Mouse (Mus musculus) lung, postnatal 10 days (tissue): ENCODE results near the gene Abtb2.
A peak's percentile ranks its signal among the peaks of the same experiment; 100 is the strongest.
"Not testable (repeated sequence)": the region's sequence is repeated elsewhere in the genome, so short reads cannot be mapped to it uniquely, and the experiment has no call there.

Experiments used
- DNase-seq: peaks from one replicate; pipeline ENCODE4 v3.0.0; 2021

Abtb2 gene

DNA sequence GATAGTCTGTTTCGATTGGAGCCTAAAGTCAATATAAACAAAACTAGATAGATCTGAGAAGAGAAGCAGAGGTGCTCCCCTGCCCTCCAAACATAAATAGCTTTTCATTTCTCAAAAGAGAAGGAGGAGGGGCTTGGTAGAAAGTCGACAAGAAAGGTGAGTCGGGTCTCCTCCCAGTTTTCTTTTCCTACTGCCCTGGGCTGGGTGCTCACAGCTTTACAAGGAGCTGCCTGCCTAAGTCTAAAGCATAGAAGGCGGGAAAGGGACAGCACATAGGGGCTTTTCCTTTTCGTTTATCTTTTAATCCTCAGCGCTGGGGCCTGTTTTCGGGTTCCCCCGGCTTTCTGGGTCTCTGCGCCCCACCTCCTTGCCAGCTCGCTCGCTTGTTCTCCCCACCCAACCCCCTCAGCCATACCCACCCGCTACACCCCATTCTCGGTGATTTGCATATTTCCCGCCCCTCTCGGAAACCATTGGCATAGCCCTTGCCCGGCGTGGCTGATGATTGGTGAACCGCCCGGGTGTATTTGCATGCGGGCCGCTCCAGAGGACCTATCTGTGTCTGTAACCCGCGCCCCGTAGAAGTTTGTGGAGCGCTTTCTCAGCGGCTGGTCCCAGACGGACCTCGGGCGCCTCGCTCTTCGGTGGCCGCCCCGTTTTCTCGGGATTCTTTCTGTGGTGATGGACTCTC lies at the start of gene Abtb2:
TSS of gene Abtb2 (plus strand) at position 579 of the 691 bp plus-strand sequence.
- DNase-seq = peak; percentile 95

DNA sequence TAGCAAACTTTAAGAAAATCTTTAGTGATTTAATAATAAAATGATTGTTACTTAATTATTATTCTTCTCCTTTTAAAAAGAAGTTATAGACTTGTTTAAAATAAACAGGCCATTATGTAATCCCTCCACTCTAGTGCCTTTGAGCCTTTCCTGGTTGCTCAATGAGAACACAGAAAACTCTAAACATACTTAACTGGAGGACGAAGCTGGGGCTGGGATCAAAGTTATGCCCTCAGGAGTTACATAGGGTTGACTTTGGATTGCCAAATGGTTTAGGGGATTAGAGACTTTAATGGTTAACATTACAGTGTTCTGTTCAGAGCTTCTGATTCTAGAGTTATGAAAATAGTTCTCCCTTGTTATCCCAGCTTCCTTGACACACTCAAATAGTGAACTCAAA lies 49.6 kb upstream of the Abtb2 start:
- no peak for DNase-seq

DNA sequence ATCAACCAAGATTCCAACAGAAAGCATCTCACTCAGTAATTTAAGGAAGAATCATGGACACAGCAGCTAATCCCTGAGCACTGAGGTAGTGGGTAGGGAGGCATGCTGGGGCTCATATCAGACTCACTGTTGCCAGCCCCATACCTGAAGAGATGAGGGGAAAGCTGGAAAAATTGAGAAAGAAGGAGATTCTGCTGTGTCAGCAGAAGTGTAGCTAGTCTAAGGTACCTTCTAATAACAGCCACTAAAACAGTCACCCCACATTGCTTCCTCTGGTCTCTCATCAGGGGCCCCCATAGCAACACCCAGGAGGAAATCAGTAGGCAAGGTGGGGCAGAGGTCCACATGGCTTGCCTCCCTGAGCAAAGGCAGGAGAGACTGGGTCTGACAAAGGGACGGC lies 40.5 kb upstream of the Abtb2 start:
- DNase-seq = no peak

DNA sequence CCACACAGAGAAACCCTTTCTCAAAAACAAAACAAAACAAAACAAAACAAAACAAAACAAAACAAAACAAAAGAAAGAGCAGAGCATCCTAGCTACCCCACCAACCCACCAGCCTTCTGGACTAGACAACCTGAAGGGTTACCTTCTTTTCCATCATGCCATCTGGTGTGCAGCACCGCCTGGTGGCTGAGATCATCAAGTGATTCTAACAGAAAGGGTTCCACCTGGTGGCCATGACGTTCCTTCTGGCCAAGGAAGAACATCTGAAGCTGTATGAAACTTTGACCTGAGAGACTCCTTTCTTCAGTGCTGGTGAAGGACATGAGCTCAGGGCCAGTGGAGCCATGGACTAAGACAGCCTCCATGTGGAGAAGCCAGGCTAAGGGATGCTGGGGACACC lies 19.0 kb upstream of the Abtb2 start:
- DNase-seq = peak; percentile 81

DNA sequence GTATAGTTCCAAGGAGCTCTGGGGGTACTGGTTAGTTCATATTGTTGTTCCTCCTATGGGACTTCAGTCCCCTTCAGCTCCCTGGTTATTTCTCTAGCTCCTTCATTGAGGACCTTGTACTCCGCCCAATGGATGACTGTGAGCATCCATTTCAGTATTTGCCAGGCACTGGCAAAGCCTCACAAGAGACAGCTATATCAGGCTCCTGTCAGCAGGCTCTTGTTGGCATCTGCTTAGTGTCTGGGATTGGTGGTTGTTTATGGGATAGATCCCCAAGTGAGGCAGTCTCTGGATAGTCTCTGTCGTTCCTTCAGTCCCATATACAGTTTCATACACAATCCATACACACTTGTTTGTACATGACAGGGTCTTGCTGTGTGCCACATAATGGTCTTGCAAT lies 15.8 kb upstream of the Abtb2 start:
- not testable (repeated sequence) for DNase-seq

DNA sequence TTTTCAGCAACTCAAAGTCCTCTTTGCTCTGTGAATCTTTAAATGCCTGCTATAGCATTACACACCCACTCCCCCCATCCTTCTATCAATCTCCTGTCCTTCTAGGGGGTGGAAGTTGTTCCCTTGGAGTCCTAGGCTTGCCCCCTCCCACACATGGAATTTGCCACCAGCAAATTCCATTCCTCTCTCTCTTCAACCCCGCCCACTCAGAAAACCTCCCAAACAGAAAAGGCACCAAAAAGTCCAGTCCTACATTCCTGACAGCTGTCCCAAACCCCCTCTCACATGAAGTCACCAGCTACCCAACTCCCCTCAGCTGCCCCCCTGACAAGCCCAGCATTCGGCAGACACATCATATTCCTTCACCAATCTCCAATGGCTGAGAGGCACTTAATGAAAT lies 12.1 kb upstream of the Abtb2 start:
- no peak for DNase-seq

DNA sequence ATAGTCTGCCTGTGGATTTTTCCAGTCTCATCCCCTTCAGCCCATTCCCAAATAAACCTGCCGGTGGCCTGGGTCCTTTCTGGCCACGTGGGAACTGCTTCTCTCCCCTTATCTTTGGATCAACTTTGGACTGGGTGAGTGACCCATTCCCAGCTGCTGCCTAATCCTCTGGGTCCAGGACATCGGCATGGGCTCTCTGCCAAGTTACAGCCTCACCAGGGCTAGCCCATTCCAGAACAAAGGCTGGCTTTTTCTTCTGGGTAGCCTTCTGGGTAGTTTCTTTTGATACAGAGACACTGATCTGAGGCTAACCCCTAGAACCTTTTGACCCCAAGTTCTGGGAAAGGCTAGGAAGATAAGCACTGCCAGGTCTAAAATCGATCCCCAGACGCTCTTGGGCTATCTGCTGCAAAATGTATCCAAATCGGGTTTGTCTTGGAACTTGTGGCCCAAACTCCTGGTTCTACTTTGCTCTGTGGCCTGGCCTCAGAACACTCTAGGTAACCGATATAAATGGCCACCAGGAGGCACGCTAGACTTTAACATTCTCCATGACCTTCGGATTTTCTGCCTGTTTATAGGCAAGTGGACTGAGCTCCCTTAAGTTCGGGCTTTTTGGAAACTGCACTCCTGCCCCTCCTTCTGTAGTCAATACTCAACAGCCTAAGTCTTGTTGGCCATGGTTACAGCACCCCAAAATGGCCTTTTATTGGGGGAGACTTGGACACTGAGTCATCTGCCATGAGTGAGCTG lies 9.8 kb upstream of the Abtb2 start:
- no peak for DNase-seq

DNA sequence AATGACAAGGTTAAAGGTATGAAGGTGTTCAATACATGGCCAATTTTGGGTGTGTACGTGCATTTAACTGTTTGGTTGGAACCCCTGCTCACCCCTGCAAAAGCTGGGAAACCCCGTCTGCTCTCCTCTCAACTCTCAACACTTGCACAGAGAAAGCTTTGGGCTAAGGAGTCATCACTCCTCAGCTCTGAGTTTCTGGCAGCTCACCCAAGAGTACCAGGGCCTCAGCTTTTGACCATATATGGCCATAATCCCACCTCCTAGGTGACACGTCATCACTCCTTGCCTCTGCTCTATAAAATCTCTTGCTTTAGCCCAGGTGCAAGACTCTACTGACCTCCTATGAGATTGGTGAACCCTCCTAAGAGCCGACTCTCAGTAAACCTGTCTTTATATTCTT lies 5.2 kb upstream of the Abtb2 start:
- no peak for DNase-seq

DNA sequence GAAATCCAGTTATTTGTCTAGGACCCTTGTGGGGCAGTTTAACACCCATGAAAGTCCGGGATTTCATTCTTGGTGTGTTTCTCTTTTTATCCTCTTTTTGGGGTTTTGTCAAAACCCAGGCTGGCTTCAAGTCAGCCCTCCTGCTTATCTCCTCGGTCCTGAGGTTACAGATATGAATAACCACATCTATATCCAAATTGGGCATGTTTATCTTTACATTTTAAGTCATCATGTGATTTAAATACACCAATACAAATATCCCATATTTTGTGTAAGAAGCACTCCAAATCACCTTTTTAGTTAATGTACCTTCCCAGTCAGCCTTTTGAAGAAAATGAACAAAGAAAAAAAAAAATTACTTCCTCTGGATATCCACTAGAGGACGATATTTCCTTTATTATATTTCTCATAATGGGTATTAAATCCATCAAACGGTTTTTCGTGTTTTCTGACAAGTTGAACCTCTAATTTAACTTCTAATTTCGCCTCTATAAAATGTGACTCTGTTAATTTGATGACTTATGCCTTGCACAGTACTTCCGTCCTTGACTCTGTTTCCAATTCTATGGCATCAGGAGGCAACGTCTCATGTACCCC lies 1.6 kb upstream of the Abtb2 start:
- DNase-seq = no peak

DNA sequence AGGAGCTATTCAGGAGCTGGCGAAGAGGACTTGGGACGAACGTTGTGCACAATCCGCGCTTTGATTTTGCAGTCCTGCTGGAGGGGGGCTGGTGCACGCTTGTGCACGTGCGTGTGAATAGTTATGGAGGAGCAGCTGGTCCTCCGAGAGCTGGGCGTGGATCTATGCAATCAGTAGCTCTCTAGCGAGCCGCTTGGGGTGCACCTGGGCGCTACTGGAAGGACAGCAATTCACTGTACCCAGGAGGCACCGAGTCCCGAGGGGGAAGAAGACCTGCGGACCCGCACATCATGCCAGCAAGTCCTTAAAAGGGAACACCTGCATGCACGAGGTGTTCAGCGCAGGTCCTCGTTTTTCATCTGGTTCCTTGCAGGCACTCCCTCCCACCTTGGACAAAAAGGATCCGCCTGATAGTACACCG lies 929 bp upstream of the Abtb2 start:
- peak; percentile 33 for DNase-seq

DNA sequence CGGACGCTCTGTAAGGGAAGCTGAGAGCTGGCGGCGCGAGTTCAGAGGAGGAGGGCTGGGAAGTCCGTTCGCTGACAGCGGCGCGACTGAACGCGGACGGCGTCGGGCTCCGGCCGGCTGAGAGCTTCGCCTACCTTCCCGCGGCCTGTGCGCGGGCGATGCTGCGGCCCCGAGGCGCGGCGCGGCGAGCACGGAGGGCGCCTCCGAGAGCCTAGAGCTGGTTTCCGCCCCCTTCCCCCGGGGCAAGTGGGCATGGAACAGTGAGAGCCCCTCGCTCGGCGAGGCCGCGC lies 258 bp downstream of the Abtb2 start:
- no peak for DNase-seq

DNA sequence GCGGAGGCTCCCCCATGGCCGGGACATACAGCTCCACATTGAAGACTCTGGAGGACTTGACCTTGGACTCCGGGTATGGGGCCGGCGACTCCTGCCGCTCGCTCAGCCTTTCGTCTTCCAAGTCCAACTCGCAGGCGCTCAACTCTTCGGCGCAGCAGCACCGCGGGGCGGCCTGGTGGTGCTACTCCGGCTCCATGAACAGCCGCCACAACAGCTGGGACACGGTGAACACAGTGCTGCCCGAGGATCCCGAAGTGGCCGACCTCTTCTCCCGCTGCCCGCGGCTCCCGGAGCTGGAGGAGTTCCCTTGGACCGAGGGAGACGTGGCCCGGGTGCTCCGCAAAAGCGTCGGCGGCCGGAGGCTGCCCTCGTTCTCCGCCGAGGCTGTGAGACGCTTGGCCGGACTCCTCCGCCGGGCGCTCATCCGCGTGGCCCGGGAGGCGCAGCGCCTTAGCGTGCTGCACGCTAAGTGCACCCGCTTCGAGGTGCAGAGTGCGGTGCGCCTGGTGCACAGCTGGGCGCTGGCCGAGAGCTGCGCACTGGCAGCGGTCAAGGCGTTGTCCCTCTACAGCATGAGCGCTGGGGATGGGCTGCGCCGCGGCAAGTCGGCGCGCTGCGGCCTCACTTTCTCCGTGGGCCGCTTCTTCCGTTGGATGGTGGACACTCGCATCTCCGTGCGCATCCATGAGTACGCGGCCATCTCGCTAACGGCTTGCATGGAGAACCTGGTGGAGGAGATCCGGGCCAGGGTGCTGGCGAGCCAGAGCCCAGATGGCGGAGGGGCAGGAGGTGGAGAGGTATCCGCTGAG lies 807 bp downstream of the Abtb2 start:
- DNase-seq = peak; percentile 74

DNA sequence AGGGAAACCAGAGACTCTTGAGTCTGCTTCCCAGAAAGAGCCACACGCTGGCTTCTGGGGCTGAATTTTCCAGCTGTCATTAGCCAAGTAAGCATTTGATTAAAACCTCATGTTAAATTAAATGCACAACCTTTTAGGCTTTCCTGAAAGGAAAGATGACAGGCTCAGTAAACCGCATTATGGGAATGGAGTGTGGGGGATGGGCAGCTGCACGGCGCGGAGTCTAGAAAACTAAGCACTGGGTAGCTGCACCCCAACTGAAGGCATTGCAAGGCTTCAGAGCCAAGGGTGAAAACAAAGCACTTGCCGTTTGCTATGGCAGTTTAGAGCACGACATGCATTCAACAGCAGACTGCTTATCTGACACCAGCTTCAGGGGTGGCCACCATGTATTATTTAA lies 2.1 kb downstream of the Abtb2 start:
- DNase-seq = no peak

DNA sequence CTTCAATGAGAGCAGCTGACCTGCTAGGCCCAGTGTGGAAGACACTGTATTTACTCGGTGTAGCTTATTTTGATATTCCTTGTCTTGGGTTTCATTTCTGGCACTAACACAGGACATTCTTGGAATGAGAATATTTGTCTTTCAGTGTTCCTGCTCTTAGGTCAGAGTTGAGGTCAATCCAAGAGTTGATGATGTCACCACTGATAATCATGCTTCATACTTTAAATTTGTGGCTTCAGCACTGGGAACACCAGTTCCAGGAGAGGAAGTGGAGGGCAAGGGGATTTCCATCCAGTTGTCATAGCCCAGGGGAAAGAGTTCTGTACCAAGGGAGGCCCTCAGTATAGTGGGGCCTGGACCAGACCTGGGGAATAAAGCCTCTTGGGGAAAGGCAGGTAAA lies 3.6 kb downstream of the Abtb2 start:
- no peak for DNase-seq

DNA sequence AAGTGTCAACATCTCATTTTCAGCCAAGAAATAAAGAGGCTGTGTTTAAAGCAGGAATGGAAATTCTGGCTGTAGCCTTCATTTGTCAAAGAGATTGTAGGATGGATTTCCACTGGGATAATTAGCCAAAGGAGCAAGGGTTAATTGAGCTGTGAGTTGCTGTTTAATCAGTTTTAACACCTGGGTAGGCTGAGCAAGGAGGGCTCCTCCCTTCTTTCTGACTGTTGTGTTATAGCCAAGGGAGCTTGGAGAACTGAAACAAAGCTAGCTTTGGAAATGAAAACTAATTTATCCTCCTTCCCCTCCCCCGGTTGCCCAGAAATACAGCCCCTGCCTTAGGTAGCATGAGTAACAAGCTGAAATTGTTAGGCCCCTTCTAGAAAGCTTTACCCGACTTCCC lies 6.2 kb downstream of the Abtb2 start:
- DNase-seq = no peak

DNA sequence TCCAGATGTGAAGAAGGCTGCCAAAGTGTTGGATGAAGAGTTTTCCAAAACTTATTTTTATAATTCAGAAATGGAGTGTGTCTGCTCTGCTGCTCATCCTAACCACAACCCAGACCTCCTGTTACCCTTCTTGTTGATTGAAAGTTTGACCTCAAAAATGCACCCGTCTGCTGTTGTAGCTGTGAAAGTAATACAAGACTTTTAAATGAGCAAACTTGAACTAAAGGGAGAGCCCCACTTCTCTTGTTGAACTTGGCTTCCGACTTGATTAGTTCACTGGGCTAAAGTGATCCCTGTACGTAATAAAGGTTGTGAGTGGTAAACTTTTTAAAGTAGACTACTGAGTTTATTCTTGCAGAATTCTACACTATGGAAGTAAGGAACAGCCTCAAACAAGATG lies 10.3 kb downstream of the Abtb2 start:
- DNase-seq = no peak

DNA sequence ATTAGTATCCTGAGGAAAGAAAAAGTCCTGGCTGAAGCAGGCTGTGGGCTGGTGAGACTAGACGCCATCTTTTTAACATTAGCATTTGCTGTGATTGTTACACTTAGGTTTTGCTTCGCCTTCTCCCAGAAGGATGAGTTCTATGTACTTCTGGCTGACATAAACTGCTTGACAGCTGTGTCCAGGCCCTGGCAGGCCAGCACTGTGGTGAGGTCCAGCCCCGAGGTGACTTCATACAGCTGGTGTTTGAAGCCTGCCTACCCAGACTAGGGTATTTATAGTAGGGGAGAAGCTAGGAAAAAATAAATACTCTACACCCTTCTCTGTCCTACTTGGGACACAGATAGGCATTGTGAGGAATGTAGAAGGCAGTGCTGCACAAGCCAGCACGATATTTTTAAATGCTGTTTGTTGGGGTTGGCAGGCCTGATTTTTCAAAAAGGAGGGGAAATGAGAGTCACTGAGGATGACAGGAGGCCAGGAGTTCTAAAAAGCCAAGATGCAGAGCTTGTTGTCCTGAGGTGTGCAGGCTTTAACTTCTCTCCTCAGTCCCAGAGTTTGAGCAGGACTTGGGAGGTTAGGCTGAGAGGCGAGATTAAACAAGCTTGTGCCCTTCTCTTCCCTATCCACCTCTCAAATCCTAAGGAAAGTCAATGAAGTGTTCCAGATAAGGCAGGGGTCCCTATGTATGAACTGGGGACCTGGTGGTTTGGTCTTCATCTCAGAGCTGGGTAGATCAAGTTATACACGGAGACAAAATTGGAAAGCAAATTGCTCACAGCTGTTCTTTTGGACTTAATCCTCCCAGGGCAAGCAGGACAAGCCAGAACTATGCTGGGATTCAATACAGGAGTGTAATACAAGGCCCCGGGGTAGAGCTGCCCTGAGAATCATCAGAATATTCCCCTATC lies 11.9 kb downstream of the Abtb2 start:
- DNase-seq = peak; percentile 82

DNA sequence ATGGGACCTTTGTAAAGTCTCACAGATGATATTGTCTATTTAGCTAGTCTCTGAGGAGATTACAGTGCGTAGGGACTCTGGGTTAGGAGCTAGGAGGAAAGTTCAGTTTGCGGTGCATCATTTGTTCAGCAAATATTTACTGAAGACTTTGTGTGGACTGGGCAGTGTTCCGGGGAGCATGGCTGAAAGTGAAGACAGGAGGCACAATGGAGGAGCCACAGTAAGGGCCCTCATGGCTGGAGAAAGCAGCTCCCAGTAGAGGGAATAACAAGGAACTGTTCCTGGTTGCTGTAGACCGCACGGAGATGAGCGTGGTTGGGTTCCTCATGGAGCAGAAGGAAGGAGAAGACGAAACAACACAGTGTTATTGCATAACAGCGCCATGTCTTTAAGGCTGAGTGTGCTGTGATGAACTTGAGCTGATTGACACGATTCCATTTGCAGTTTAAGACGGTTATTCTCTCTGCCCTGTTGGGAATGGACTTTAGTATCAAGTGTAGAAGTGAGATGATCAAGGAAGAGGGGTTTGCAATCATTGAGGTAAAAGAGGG lies 12.6 kb downstream of the Abtb2 start:
- no peak for DNase-seq

DNA sequence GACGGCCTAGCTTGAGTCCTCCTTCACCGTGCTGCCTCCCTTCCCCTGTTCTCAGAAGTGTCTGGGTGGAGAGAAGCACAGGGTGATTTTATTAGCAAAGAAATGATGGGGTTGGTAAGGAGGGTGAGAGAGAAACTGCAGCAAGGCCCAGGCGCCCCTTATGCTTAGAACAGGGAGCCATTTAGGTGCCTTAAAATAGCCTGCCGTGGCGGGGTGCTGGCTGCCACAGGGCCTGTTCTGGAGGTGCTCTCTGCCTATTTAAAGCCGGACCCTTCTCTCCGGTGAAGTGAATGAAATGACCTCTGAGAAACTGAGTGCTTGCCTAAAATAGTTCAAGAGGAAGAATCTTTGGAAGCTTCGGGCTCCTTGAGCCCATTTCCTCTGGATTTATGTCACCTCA lies 14.6 kb downstream of the Abtb2 start:
- no peak for DNase-seq

DNA sequence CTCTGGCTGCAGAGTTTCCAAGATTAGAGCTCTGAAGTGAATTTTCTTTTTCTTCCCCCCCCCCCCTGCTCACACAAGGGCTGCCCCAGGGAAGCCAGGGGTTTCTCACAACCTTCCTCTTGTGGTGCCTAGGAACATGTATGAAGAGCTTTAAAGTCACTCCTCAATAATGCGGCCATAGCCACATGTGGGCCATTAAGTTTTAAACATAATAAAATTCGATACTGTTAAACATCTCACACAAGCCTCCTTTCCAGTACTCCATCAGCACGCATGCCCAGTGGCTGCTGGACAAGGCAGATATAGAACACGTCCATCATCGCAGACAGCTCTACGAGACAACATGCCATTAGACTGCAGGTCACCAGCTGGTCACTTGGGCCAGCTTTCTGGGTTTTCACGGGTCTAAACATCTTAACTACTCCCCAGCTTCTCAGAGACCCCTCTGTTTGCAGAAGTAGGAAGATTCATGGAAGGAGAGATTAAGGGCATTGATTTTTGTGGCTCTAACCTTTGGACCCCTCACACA lies 15.3 kb downstream of the Abtb2 start:
- DNase-seq = no peak

DNA sequence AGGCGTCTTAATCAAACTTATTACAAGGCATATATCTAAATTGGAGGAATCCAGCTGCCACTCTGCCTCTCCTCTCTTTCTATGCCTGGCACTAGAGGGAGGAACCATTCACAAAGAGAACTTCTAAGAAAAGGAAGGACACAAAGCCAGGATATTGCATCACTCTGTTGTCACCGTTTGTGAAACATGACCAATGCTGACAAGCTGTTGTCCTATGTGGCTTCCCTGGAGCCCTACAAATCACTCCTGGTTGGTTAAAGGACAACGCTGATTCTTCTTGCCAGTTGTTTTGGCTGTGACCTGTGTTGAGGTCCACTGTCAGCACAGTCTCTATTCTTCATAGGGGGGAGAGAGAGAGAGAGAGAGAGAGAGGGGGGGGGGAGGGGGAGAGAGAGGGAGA lies 17.2 kb downstream of the Abtb2 start:
- DNase-seq = peak; percentile 47

DNA sequence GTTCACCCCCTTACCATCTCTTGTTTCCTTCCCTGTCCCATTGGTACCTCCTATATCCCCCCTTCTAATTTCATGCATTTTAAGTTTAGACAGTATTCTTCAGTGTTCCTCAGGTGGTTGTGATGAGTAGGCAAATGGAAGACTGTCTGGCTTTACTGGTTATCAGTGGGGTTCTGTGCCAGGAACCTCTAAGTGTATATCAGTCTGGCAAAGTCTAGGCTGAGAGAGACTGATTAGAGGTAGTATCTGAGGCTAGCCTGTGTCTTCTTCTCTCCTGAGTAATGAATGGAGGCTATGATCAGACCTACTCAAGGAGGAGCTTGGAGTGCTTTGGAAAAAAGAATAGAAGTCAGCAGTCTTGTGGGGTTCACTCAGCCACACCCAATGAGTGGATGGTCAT lies 18.0 kb downstream of the Abtb2 start:
- no peak for DNase-seq
